Mouse (Mus musculus) hematopoietic stem cell, adult 5-6 weeks (primary cell): ENCODE measurements at regions not wholly inside any gene's neighbourhood (a gene's known extent, or its start where the extent isn't known, plus 50 kb on each side); places are given as distances from the start of the nearest gene placed in this dataset.

Experiments used
- ATAC-seq, 2 experiments: fragments of 125-278 bp in 1 of 2; replicated peaks in 1 of 2; 2 replicates each; pipeline ENCODE4 v1.8.0; 2016 to 2017; ENCODE audit warnings: inconsistent platforms in 2 of 2, mild to moderate bottlenecking in 2 of 2, moderate number of reproducible peaks in 2 of 2, low read depth in 1 of 2, moderate TSS enrichment in 1 of 2; ENCODE audit not compliant: low FRiP score in 2 of 2, poor library complexity in 2 of 2, severe bottlenecking in 2 of 2, insufficient read depth in 1 of 2, low TSS enrichment in 1 of 2

GRCm38 (mm10) chr4:154726636-154727045, 59.0 kb upstream of the Actrt2 start:
- no peak for ATAC-seq

GRCm38 (mm10) chr4:154727945-154728344, 60.3 kb upstream of the Actrt2 start:
- ATAC-seq: no peak

GRCm38 (mm10) chr4:154730646-154731045, 63.0 kb upstream of the Actrt2 start:
- ATAC-seq: no peak

GRCm38 (mm10) chr4:154731345-154731744, 63.7 kb upstream of the Actrt2 start:
- no peak for ATAC-seq

GRCm38 (mm10) chr4:154736071-154736470, 68.4 kb upstream of the Actrt2 start:
- ATAC-seq: no peak

- no peak for ATAC-seq
Observed at GRCm38 (mm10) chr4:154741123-154741890, 73.6 kb upstream of the Actrt2 start.

GRCm38 (mm10) chr4:154746323-154747005, 78.8 kb upstream of the Actrt2 start:
- no peak for ATAC-seq

- no peak for ATAC-seq
Observed at GRCm38 (mm10) chr4:154747006-154747343, 79.3 kb upstream of the Actrt2 start.

- peak; percentile 46 to 62; a peak in 2 of 4 replicates for ATAC-seq
Observed at GRCm38 (mm10) chr4:154749160-154749559, 81.5 kb upstream of the Actrt2 start.

GRCm38 (mm10) chr4:154749996-154750395, 82.3 kb upstream of the Actrt2 start:
- ATAC-seq: no peak

GRCm38 (mm10) chr4:154750440-154751107, 82.9 kb upstream of the Actrt2 start:
- ATAC-seq: no peak

- no peak for ATAC-seq
Observed at GRCm38 (mm10) chr4:154754445-154754844, 82.8 kb upstream of the Ttc34 start.

GRCm38 (mm10) chr4:154756740-154757446, 80.4 kb upstream of the Ttc34 start:
- no peak for ATAC-seq

- ATAC-seq: no peak
Observed at GRCm38 (mm10) chr4:154759881-154760280, 77.4 kb upstream of the Ttc34 start.

- ATAC-seq: no peak
Observed at GRCm38 (mm10) chr4:154764238-154764637, 73.0 kb upstream of the Ttc34 start.

- no peak for ATAC-seq
Observed at GRCm38 (mm10) chr4:154766158-154766557, 71.1 kb upstream of the Ttc34 start.

- ATAC-seq: no peak
Observed at GRCm38 (mm10) chr4:154771330-154772076, 65.8 kb upstream of the Ttc34 start.
